Mouse (Mus musculus) lung, adult 2 months (tissue): ENCODE data around the gene Arhgdib.

Experiments used
- CTCF ChIP-seq: fragments of 200-500 bp; IDR thresholded peaks from 2 replicates; pipeline ENCODE4 v1.5.1; 2011; ENCODE audit warnings: mild to moderate bottlenecking, low read length, control low read depth; ENCODE audit not compliant: insufficient read depth
- POLR2A ChIP-seq: fragments of 200-500 bp; IDR thresholded peaks from 2 replicates; pipeline ENCODE4 v1.6.1; 2011; ENCODE audit warnings: low read depth, mild to moderate bottlenecking, control low read depth, low read length, borderline replicate concordance; ENCODE audit errors: extremely low read depth

GRCm38 (mm10) chr6:136915721-136916395, 25.8 kb downstream of the Arhgdib start:
- TF ChIP-seq CTCF (no peak), POLR2A (no peak)
